Mouse (Mus musculus) heart, postnatal 0 days (tissue): Measurements from ENCODE around the gene Adgrg5. TPM values are rescaled to one million over a fixed set of nuclear protein-coding genes. Genes with fewer than 3 reads are reported as not detected.

Experiments
- ATAC-seq: fragments of 200-750 bp; cut with Nextera tagmentation; 2 replicates; pipeline ENCODE4 v1.8.0; 2017; ENCODE audit warnings: low read depth, moderate number of reproducible peaks, moderate library complexity; ENCODE audit not compliant: insufficient read depth
- DNase-seq: peaks from one replicate; pipeline ENCODE4 v3.0.0-alpha.2; 2016; ENCODE audit warnings: low spot score
- H3K27ac ChIP-seq: fragments of 300-500 bp; sonication (generic); 2 replicates; pipeline ENCODE4 v1.5.1; 2014; ENCODE audit warnings: low read depth, mild to moderate bottlenecking
- H3K27me3 ChIP-seq: fragments of 300-500 bp; sonication (generic); 2 replicates; pipeline ENCODE4 v1.6.1; 2014; ENCODE audit warnings: low read length, mixed read lengths; ENCODE audit not compliant: control insufficient read depth, insufficient read depth
- H3K36me3 ChIP-seq: fragments of 300-500 bp; sonication (generic); replicated peaks from 2 replicates; pipeline ENCODE4 v1.6.1; 2014; ENCODE audit warnings: low read length, mixed read lengths; ENCODE audit not compliant: control insufficient read depth, insufficient read depth
- H3K4me1 ChIP-seq: fragments of 300-500 bp; sonication (generic); 2 replicates; pipeline ENCODE4 v1.6.1; 2014; ENCODE audit warnings: antibody characterized with exemption; ENCODE audit not compliant: control insufficient read depth, insufficient read depth
- H3K4me2 ChIP-seq: fragments of 300-500 bp; sonication (generic); 2 replicates; pipeline ENCODE4 v1.6.1; 2014; ENCODE audit warnings: low read depth, mild to moderate bottlenecking, low read length, moderate library complexity
- H3K4me3 ChIP-seq: fragments of 300-500 bp; sonication (generic); 2 replicates; pipeline ENCODE4 v1.5.1; 2014; ENCODE audit warnings: low read depth, low read length
- H3K9ac ChIP-seq: fragments of 300-500 bp; sonication (generic); replicated peaks from 2 replicates; pipeline ENCODE4 v1.6.1; 2014; ENCODE audit warnings: low read depth, low read length, mixed read lengths
- H3K9me3 ChIP-seq: fragments of 300-500 bp; sonication (generic); replicated peaks from 2 replicates; pipeline ENCODE4 v1.6.1; 2016; ENCODE audit warnings: low read length; ENCODE audit not compliant: control insufficient read depth
- CTCF ChIP-seq: IDR thresholded peaks from 2 replicates; pipeline ENCODE4 v1.5.1; 2016; ENCODE audit warnings: antibody characterized with exemption, control low read depth, low read depth
- EP300 ChIP-seq: IDR thresholded peaks from 2 replicates; pipeline ENCODE4 v1.6.1; 2016; ENCODE audit warnings: antibody characterized with exemption, low read depth
- WGBS: fragments of 180-500 bp; shearing (Covaris S2); extraction: QIAGEN DNeasy Blood & Tissue Kit; methylation state at CpG from one replicate; pipeline ENCODE4 v1.1.7; 2014; 5-methylcytosine and 5-hydroxymethylcytosine counted together
- polyA plus RNA-seq: library from polyadenylated mRNA; unstranded; fragments of >200 nt; fragmentation: Nextera tagmentation; extraction: Ambion mirVana; gene quantifications from 2 replicates; pipeline ENCODE4 v1.2.1, GENCODE M21; 2015
- total RNA-seq: library from RNA; depleted of rRNA; stranded (reverse); fragments of >200 nt; gene quantifications from 2 replicates; pipeline ENCODE4 v1.2.3, GENCODE M21; 2014; ENCODE audit warnings: low replicate concordance

Gene Adgrg5
- total and polyA plus RNA-seq, 2 experiments from 2014 or later, result 0.15 TPM; not detected in 1

DNA sequence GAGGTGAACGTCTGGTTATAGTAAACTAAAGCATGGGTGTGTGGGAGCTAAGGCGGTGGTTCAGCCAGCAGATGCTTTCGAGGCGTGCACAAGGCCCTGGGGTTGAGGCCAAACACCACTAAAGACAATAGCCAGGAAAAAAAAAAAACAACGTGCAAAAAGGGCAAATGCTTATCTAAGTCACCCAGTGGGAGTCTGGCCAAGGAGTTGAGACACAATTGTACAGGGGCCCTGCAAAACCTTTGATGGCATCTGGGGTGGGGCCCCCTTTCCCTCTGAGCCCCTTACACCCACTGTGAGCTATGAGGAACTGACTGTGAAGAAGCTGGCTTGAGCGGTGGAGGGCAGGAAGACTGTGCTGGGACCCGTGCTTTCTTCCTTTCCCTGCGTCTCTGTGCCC is 892 bp upstream of the Adgrg5 start:
- H3K9me3 ChIP-seq, result no peaks in the 10 kb centered on the region
- no peak overlapping the region for H3K4me3 ChIP-seq
- peak overlapping the region; percentile 52 for H3K27ac ChIP-seq
- H3K4me1 ChIP-seq, result peaks cover 16% of the 10 kb centered on the region; the same call in 1 of the 2 replicates
- WGBS, result 16% methylated on average over 8 of the region's 8 CpGs
- peak; percentile 16; the same call in 1 of the 2 replicates for ATAC-seq
- H3K9ac ChIP-seq, result no peak overlapping the region
- H3K27me3 ChIP-seq, result no peaks in the 10 kb centered on the region
- no peaks in the 10 kb centered on the region for H3K36me3 ChIP-seq
- H3K4me2 ChIP-seq, result no peak overlapping the region; the same call in 1 of the 2 replicates
- no peak for TF ChIP-seq CTCF
- 0 out of 2 replicates have a peak, but pooled peaks have one; percentile 38 for TF ChIP-seq EP300
- no peak for DNase-seq

DNA sequence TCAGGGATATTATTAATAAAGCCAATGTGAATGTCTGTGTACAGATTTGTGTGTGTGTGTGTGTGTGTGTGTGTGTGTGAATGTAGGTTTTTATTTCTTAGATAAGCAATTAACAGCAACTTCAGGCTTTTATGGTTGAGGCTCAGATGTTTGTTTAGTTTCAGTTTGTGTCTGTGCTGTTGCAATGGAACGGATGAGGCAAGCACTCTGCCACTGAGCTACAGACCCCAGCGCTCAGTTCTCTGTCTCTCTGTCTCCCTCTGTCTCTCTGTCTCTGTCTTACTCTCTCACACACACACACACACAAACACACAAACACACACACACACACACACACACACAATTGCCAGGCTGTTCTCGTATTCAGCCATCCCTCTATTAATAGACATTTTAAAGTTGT is 4.7 kb downstream of the Adgrg5 start:
- Histone ChIP-seq H3K36me3 (no peaks in the 10 kb centered on the region), H3K4me2 (no peak overlapping the region), H3K27ac (no peak overlapping the region), H3K9ac (no peak overlapping the region), H3K4me3 (no peak overlapping the region), H3K9me3 (no peaks in the 10 kb centered on the region), H3K27me3 (no peaks in the 10 kb centered on the region), H3K4me1 (no peaks in the 10 kb centered on the region)
- no peak for ATAC-seq
- TF ChIP-seq EP300 (no peak), CTCF (no peak)
- WGBS, result 83% methylated on average over 3 of the region's 3 CpGs
- DNase-seq, result no peak

DNA sequence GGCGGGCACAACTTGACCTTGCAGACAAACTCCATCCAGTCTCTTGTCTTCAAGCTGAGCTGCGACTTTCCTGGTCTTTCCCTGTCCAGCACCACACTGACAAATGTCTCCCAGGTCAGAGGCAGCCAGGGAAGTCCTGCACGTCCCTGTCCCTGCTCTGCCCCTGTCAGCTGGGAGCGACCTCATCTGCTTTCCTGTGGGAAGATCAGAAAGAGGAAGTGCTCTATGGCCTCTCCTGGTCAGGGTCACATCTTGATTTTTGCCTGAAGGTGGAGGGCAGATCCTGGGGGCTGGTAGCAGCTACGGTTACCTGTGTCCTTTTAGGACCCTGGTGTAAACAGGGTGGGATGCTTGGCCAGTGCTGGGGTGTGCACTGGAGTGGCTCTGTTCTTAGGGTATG is 10.4 kb downstream of the Adgrg5 start:
- no peak overlapping the region for H3K27ac ChIP-seq
- TF ChIP-seq CTCF, result no peak
- TF ChIP-seq EP300, result no peak

DNA sequence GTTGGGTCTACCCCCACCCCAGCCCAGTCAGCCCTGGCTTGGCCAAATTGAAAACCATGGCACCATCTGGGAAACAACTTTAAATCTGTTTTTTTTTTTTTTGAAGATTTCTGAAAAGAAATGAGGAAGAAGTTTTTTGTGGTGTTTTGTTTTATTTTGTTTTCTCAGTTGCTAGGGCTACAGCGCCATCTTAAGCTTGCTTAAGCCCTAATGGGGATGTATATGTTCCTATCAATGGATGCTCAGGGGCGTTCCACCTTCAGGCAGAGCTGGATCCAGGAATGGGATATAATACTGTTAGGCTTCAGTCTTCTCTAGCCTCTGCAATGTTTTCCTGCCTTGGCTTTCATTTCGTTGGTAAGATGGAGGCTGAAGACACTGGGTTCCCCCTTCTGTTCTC is 11.7 kb downstream of the Adgrg5 start:
- 0 out of 2 replicates have a peak, but pooled peaks cover 6% of the 10 kb centered on the region for H3K27me3 ChIP-seq
- WGBS, result 66% methylated on average over 3 of the region's 3 CpGs
- H3K4me3 ChIP-seq, result no peak overlapping the region
- H3K36me3 ChIP-seq, result no peaks in the 10 kb centered on the region
- H3K4me2 ChIP-seq, result no peak overlapping the region
- H3K9ac ChIP-seq, result no peak overlapping the region
- DNase-seq (no peak), ATAC-seq (no peak)
- no peaks in the 10 kb centered on the region for H3K9me3 ChIP-seq
- no peaks in the 10 kb centered on the region for H3K4me1 ChIP-seq
- H3K27ac ChIP-seq, result no peak overlapping the region
- TF ChIP-seq EP300 (no peak), CTCF (no peak)

More for the DNA sequence above, 10.4 kb downstream of the Adgrg5 start:
- DNase-seq, result no peak
- H3K9me3 ChIP-seq, result no peaks in the 10 kb centered on the region
- H3K27me3 ChIP-seq, result 0 out of 2 replicates have a peak, but pooled peaks cover 6% of the 10 kb centered on the region
- H3K4me2 ChIP-seq, result no peak overlapping the region
- H3K4me1 ChIP-seq, result no peaks in the 10 kb centered on the region
- no peak overlapping the region for H3K9ac ChIP-seq
- H3K36me3 ChIP-seq, result no peaks in the 10 kb centered on the region
- 42% methylated on average over 5 of the region's 5 CpGs for WGBS
- no peak for ATAC-seq
- no peak overlapping the region for H3K4me3 ChIP-seq

DNA sequence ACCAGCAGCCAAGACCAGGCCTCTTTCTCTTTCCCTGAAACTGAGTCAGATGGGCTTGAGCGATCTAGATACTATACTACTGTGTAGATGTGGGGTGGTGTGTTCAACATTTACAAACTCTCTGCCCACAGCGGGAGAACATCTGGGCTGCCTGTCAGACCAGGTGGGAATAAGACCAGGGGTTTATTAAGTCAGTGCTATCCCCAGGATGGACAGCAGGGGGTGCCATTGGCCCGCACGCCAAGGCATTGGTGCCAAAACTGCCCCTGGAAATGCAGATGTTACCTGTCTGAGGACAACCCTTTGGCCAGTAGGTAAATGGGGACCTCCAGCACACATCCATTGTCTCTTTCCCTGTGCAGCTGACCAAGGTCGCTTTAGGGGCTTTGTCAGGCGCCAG is 19.1 kb downstream of the Adgrg5 start:
- TF ChIP-seq CTCF, result peak; percentile 89
- TF ChIP-seq EP300, result no peak
- Histone ChIP-seq H3K27me3 (peaks cover 9% of the 10 kb centered on the region), H3K9me3 (no peaks in the 10 kb centered on the region), H3K36me3 (no peaks in the 10 kb centered on the region), H3K9ac (no peak overlapping the region), H3K4me3 (no peak overlapping the region), H3K27ac (no peak overlapping the region), H3K4me1 (no peaks in the 10 kb centered on the region), H3K4me2 (no peak overlapping the region)
- ATAC-seq (no peak), DNase-seq (no peak)
- 12% methylated on average over 6 of the region's 6 CpGs for WGBS

DNA sequence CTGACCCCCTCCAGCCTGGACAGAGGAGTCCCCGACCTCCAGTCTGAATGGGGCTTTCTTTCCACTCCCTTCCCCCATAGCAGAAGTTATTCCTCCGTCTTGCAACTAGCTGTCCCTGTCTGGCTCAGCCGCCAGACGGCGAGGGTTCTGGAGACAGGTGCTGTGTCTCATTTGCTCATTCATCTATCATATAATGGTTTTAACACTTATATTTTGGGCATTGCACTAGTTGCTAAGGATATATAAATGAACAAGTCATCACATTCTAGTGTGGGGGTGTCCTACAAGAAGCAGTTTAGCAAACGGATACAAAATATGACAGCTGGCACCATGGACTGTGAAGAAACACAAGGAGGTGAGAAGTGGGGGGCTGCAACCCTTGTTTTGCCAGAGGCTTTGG is 21.7 kb downstream of the Adgrg5 start:
- Histone ChIP-seq H3K9me3 (no peaks in the 10 kb centered on the region), H3K9ac (no peak overlapping the region), H3K27me3 (peaks cover 9% of the 10 kb centered on the region), H3K4me2 (no peak overlapping the region), H3K27ac (no peak overlapping the region), H3K4me3 (no peak overlapping the region), H3K4me1 (no peaks in the 10 kb centered on the region), H3K36me3 (no peaks in the 10 kb centered on the region)
- WGBS, result 55% methylated on average over 6 of the region's 6 CpGs
- ATAC-seq, result no peak
- DNase-seq, result no peak
- no peak for TF ChIP-seq CTCF
- no peak for TF ChIP-seq EP300
